ENCODE assay signal across 10 mouse cellular contexts in the genomic region with DNA sequence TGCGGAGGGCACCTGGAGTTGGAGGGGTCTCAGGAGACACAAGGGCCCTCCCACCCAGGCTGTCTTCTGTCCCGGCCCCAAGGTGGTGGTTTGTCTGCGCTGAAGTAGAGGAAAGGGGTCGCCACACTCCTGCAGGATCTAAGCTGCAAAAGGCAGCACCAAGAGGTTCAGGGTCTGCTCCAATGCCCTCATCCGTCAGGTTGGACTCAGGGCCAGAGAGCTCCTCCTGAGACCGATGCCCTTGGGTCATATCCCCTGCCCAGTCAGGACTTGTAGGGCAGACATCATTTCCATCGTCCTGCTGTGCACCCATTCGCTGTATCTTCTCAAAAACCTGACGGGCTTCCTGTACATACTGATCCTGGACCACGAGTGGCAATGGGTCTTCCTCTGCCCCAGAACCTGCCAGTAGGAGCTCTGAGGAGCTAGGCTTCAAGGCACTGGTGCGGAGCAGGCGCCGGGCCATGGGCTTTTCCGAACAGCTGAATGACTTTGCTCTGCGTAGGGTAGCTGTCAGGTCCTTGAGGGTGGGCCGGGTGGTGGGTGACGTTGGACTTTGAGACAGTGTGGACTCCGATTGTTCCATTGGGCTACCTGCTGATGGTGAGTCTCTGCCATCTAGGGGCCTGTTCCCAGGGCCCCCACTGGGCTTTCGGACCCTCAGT. TPM values are rescaled to one million over a fixed set of nuclear protein-coding genes. Genes with fewer than 3 reads are reported as not detected.
A peak's percentile ranks its signal among the peaks of the same experiment; 100 is the strongest.
DNase-seq lines count a peak whose midpoint lies in the region; ATAC-seq and TF ChIP-seq lines count a peak whose summit lies in the region.
"Had no signal": no experiment of that assay in that cellular context is flagged by ENCODE, and none has a peak within 500 bp of the region (broad histone marks: within the 10 kb centered on the region; RNA-seq: fewer than 3 reads in every experiment).

No protein-coding gene starts in this region.

- H3K4me3 ChIP-seq in kidney, postnatal 0 days (replicated peaks; ENCODE audit: low read depth, low read length), result peak overlapping the region; percentile 75
- peak overlapping the region; percentile 67; the same call in 1 of the 2 replicates for H3K4me3 ChIP-seq in forebrain, embryonic 12.5 days (replicated peaks)
- peak overlapping the region; percentile 85 for H3K4me3 ChIP-seq in limb, embryonic 10.5 days
- H3K4me3 ChIP-seq in neural tube, embryonic 13.5 days, result peak overlapping the region; percentile 54

- H3K27ac ChIP-seq in kidney, postnatal 0 days, result peak overlapping the region; percentile 97; the same call in 1 of the 2 replicates
- H3K27ac ChIP-seq in forebrain, embryonic 12.5 days, result no peak overlapping the region
- no peak overlapping the region for H3K27ac ChIP-seq in limb, embryonic 10.5 days
- H3K27ac ChIP-seq in neural tube, embryonic 13.5 days (replicated peaks), result no peak overlapping the region
- H3K27ac ChIP-seq: macrophage had no signal

- H3K4me2 ChIP-seq in kidney, postnatal 0 days (ENCODE audit: low read length), result peak overlapping the region; percentile 87
- H3K4me2 ChIP-seq in forebrain, embryonic 12.5 days, result peak overlapping the region; percentile 89
- H3K4me2 ChIP-seq in neural tube, embryonic 13.5 days, result peak overlapping the region; percentile 77

- no peak for TF ChIP-seq CTCF in kidney, postnatal 0 days (IDR thresholded peaks at IDR 0.05; ENCODE audit: low read depth)

- 44% methylated on average over 19 of the region's 19 CpGs for WGBS in kidney, postnatal 0 days
- WGBS in forebrain, embryonic 12.5 days, result 86% methylated on average over 19 of the region's 19 CpGs
- WGBS in limb, embryonic 10.5 days, result 83% methylated on average over 19 of the region's 19 CpGs
- WGBS in neural tube, embryonic 13.5 days, result 83% methylated on average over 19 of the region's 19 CpGs

- no peak for ATAC-seq in kidney, postnatal 0 days (replicated peaks; ENCODE audit: low FRiP score, low read depth)
- ATAC-seq in forebrain, embryonic 12.5 days (ENCODE audit: low FRiP score), result no peak
- ATAC-seq in neural tube, embryonic 13.5 days (ENCODE audit: low read depth), result no peak

- H3K9me3 ChIP-seq in kidney, postnatal 0 days (replicated peaks; ENCODE audit: low read length), result no peaks in the 10 kb centered on the region
- H3K9me3 ChIP-seq in forebrain, embryonic 12.5 days, result no peaks in the 10 kb centered on the region
- H3K9me3 ChIP-seq in limb, embryonic 10.5 days (replicated peaks), result no peaks in the 10 kb centered on the region
- no peaks in the 10 kb centered on the region for H3K9me3 ChIP-seq in neural tube, embryonic 13.5 days

- H3K27me3 ChIP-seq in kidney, postnatal 0 days (ENCODE audit: insufficient read depth, low read length), result no peaks in the 10 kb centered on the region
- peaks cover 29% of the 10 kb centered on the region; the same call in 1 of the 2 replicates for H3K27me3 ChIP-seq in forebrain, embryonic 12.5 days
- no peaks in the 10 kb centered on the region for H3K27me3 ChIP-seq in limb, embryonic 10.5 days (ENCODE audit: low read depth, poor library complexity, severe bottlenecking)
- peaks cover 49% of the 10 kb centered on the region for H3K27me3 ChIP-seq in neural tube, embryonic 13.5 days

- H3K36me3 ChIP-seq in kidney, postnatal 0 days (ENCODE audit: insufficient read depth, low read length), result peaks cover 5% of the 10 kb centered on the region; the same call in 1 of the 2 replicates
- H3K36me3 ChIP-seq in forebrain, embryonic 12.5 days (replicated peaks), result no peaks in the 10 kb centered on the region
- H3K36me3 ChIP-seq in limb, embryonic 10.5 days, result peaks cover 40% of the 10 kb centered on the region
- H3K36me3 ChIP-seq in neural tube, embryonic 13.5 days, result no peaks in the 10 kb centered on the region

- H3K9ac ChIP-seq in kidney, postnatal 0 days (ENCODE audit: low read depth, low read length), result peak overlapping the region; percentile 90
- peak overlapping the region; percentile 79 for H3K9ac ChIP-seq in forebrain, embryonic 12.5 days
- peak overlapping the region; percentile 76 for H3K9ac ChIP-seq in neural tube, embryonic 13.5 days

- no peak for DNase-seq in kidney, postnatal 0 days (ENCODE audit: low spot score)
- no peak for DNase-seq in kidney, adult 18-20 months
- DNase-seq in limb, embryonic 10.5 days (ENCODE audit: low spot score), result no peak
- no peak for DNase-seq in layer of hippocampus, adult 9-11 months
- DNase-seq in right cerebral cortex, postnatal 36 days (ENCODE audit: low spot score in 2 of 2), result no peak
- DNase-seq in cerebellum, adult 11-12 months, result no peak
- DNase-seq: gastrocnemius, postnatal 25 days had no signal

- peaks cover 55% of the 10 kb centered on the region for H3K4me1 ChIP-seq in kidney, postnatal 0 days (replicated peaks; ENCODE audit: insufficient read depth, low read length)
- peaks cover 80% of the 10 kb centered on the region for H3K4me1 ChIP-seq in forebrain, embryonic 12.5 days
- H3K4me1 ChIP-seq in limb, embryonic 10.5 days, result peaks cover 76% of the 10 kb centered on the region
- H3K4me1 ChIP-seq in neural tube, embryonic 13.5 days (replicated peaks), result peaks cover 80% of the 10 kb centered on the region

RNA-seq across cellular contexts. Expression of gene Arhgef17, which starts 2.1 kb away (rescaled TPM):
- polyA plus RNA-seq in kidney, postnatal 0 days (2015; fragmentation: Nextera tagmentation; extraction: Ambion mirVana), result 7.8 and 8.1 TPM in 2 replicates
- polyA plus RNA-seq in forebrain, embryonic 12.5 days (2016; fragmentation: Nextera tagmentation; extraction: Ambion mirVana), result 6.5 and 8.1 TPM in 2 replicates
- polyA plus RNA-seq in limb, embryonic 10.5 days (2016; fragmentation: Nextera tagmentation; extraction: Ambion mirVana), result 9.6 and 11.0 TPM in 2 replicates
- 6.7 and 7.0 TPM in 2 replicates for polyA plus RNA-seq in neural tube, embryonic 13.5 days (2015; fragmentation: Nextera tagmentation; extraction: Ambion mirVana)

RNA-seq across cellular contexts. Expression of gene P2ry6, which starts 44.7 kb away (rescaled TPM):
- polyA plus RNA-seq in kidney, postnatal 0 days (2015; fragmentation: Nextera tagmentation; extraction: Ambion mirVana), result 4.8 and 5.0 TPM in 2 replicates
- polyA plus RNA-seq in forebrain, embryonic 12.5 days (2016; fragmentation: Nextera tagmentation; extraction: Ambion mirVana), result 1.9 and 2.7 TPM in 2 replicates
- 1.1 and 1.6 TPM in 2 replicates for polyA plus RNA-seq in limb, embryonic 10.5 days (2016; fragmentation: Nextera tagmentation; extraction: Ambion mirVana)
- polyA plus RNA-seq in neural tube, embryonic 13.5 days (2015; fragmentation: Nextera tagmentation; extraction: Ambion mirVana), result 3.6 and 3.9 TPM in 2 replicates
